Mouse (Mus musculus) hindbrain, embryonic 16.5 days (tissue): ENCODE measurements at regions not wholly inside any gene's neighbourhood (a gene's known extent, or its start where the extent isn't known, plus 50 kb on each side); places are given as distances from the start of the nearest gene placed in this dataset.

ENCODE experiments used
- ATAC-seq: fragments of 200-750 bp; cut with Nextera tagmentation; 2 replicates; pipeline ENCODE4 v1.8.0; 2017; ENCODE audit warnings: moderate TSS enrichment, moderate library complexity
- H3K27ac ChIP-seq: fragments of 300-500 bp; sonication (generic); 2 replicates; pipeline ENCODE4 v1.5.1; 2014; ENCODE audit warnings: low read depth, mild to moderate bottlenecking, control low read depth, low read length, moderate library complexity
- H3K27me3 ChIP-seq: fragments of 300-500 bp; sonication (generic); replicated peaks from 2 replicates; pipeline ENCODE4 v1.6.1; 2014; ENCODE audit warnings: low read length; ENCODE audit not compliant: control insufficient read depth, insufficient read depth
- H3K36me3 ChIP-seq: fragments of 300-500 bp; sonication (generic); 2 replicates; pipeline ENCODE4 v1.6.1; 2014; ENCODE audit warnings: mild to moderate bottlenecking, low read length, moderate library complexity, mixed read lengths; ENCODE audit not compliant: control insufficient read depth, insufficient read depth
- H3K4me1 ChIP-seq: fragments of 300-500 bp; sonication (generic); 2 replicates; pipeline ENCODE4 v1.6.1; 2014; ENCODE audit warnings: low read depth, low read length; ENCODE audit not compliant: control insufficient read depth, insufficient read depth
- H3K4me2 ChIP-seq: fragments of 300-500 bp; sonication (generic); 2 replicates; pipeline ENCODE4 v1.6.1; 2014; ENCODE audit warnings: mild to moderate bottlenecking, low read length, control low read depth, moderate library complexity
- H3K4me3 ChIP-seq: fragments of 300-500 bp; sonication (generic); 2 replicates; pipeline ENCODE4 v1.5.1; 2014; ENCODE audit warnings: mild to moderate bottlenecking, low read length, control low read depth, moderate library complexity
- H3K9ac ChIP-seq: fragments of 300-500 bp; sonication (generic); 2 replicates; pipeline ENCODE4 v1.6.1; 2014; ENCODE audit warnings: low read depth, mild to moderate bottlenecking, control low read depth, low read length, moderate library complexity
- H3K9me3 ChIP-seq: fragments of 300-500 bp; sonication (generic); 2 replicates; pipeline ENCODE4 v1.6.1; 2014; ENCODE audit warnings: mild to moderate bottlenecking, low read length, moderate library complexity; ENCODE audit not compliant: control insufficient read depth
- WGBS: fragments of 180-500 bp; shearing (Covaris S2); extraction: QIAGEN DNeasy Blood & Tissue Kit; methylation state at CpG from one replicate; pipeline ENCODE4 v1.1.7; 2014; 5-methylcytosine and 5-hydroxymethylcytosine counted together

DNA sequence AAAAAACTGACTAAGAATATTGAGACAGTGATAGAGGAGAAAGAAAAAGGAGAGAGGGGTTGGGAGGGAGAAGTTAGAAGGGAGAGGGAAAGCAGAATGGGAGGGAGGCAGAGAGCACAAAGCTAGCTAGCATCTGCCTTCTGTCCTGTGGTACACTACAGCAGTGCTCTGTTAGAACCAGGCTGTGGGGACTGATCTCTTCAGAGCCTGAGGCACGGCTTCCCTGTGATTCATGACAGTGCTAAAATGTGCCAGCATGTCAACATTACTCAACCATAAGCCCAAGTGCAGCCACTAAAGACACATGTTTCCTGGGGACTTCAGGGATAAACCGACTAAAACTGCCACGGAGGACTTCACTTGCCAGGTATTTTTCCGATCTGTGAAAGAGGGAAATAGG, 455.1 kb upstream of the BB014433 start:
- no peak overlapping the region for H3K4me2 ChIP-seq
- H3K27me3 ChIP-seq: no peaks in the 10 kb centered on the region
- no peak overlapping the region for H3K9ac ChIP-seq
- H3K9me3 ChIP-seq: no peaks in the 10 kb centered on the region
- WGBS: 75% methylated on average over 4 of the region's 4 CpGs
- no peak overlapping the region for H3K4me3 ChIP-seq
- H3K27ac ChIP-seq: no peak overlapping the region
- H3K36me3 ChIP-seq: no peaks in the 10 kb centered on the region
- H3K4me1 ChIP-seq: no peaks in the 10 kb centered on the region
- no peak for ATAC-seq

DNA sequence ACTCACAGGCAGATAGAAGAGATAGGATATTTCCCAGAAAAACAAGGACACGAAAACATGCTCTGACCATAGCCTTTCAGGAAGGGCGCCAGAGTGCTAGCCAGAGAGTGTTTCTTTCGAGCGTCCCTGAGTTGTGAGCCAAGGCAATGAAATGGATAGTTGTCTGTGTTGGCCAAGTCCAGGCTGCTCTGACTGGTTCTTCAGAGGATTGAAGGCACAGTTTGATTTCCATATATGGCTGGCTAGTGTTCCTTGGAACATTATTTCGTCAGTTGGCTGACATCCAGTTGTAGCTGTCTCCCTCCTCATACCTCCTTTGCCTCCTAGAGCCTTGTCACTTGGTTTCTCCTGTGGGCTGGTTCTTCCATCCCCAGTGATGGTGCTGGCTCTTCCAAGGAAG, 451.7 kb upstream of the BB014433 start:
- ATAC-seq: no peak
- Histone ChIP-seq H3K4me1 (no peaks in the 10 kb centered on the region), H3K4me3 (no peak overlapping the region), H3K27ac (no peak overlapping the region), H3K9me3 (no peaks in the 10 kb centered on the region), H3K4me2 (no peak overlapping the region), H3K9ac (no peak overlapping the region), H3K27me3 (no peaks in the 10 kb centered on the region), H3K36me3 (no peaks in the 10 kb centered on the region)
- 86% methylated on average over 5 of the region's 5 CpGs for WGBS

DNA sequence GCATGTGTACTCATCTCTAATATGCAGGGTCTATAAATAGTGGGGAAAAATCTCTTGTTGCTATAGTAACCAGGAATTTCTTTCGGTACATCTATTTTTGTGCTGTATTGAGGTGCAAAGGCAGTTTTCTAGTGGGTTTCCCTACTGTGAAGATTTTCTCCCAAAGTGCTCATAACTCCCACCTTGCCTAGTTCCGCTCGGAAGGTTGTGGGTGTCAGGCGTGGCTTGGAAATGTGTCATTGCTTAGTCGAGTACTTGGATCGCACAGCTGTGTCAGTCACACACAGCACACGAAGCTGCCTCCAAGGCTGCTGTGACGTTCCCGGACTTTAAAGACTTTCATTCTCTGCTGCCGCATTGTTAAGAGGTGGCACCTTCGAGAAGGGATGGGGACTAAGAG, 450.4 kb upstream of the BB014433 start:
- no peaks in the 10 kb centered on the region for H3K36me3 ChIP-seq
- H3K4me2 ChIP-seq: no peak overlapping the region
- H3K4me1 ChIP-seq: no peaks in the 10 kb centered on the region
- H3K9me3 ChIP-seq: no peaks in the 10 kb centered on the region
- no peak overlapping the region for H3K27ac ChIP-seq
- no peak overlapping the region for H3K9ac ChIP-seq
- WGBS: 70% methylated on average over 11 of the region's 11 CpGs
- H3K4me3 ChIP-seq: no peak overlapping the region
- peak; percentile 69 for ATAC-seq
- H3K27me3 ChIP-seq: no peaks in the 10 kb centered on the region

DNA sequence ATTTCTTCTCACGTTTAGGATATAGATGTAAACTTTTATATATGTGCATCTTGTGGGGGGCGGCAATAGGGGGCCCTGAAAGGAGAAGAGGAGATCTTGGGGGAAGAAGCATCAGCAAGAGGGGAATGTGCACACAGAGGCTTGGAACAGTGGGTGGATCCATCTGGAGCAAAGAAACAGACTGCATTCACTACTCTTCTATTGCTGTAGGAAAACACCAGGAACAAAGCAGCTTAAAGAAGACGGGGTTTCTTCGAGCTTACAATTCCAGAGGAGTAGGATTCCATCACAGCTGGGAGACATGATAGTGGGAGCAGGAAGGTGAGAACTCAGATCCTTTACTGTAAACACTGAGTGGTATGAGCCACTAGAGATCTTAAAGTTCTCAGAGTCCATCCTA, 444.9 kb upstream of the BB014433 start:
- no peak overlapping the region for H3K9ac ChIP-seq
- H3K36me3 ChIP-seq: no peaks in the 10 kb centered on the region
- no peaks in the 10 kb centered on the region for H3K4me1 ChIP-seq
- WGBS: 87% methylated on average over 4 of the region's 4 CpGs
- no peak overlapping the region for H3K4me2 ChIP-seq
- H3K27me3 ChIP-seq: no peaks in the 10 kb centered on the region
- H3K9me3 ChIP-seq: no peaks in the 10 kb centered on the region
- H3K27ac ChIP-seq: no peak overlapping the region
- no peak overlapping the region for H3K4me3 ChIP-seq
- ATAC-seq: no peak

DNA sequence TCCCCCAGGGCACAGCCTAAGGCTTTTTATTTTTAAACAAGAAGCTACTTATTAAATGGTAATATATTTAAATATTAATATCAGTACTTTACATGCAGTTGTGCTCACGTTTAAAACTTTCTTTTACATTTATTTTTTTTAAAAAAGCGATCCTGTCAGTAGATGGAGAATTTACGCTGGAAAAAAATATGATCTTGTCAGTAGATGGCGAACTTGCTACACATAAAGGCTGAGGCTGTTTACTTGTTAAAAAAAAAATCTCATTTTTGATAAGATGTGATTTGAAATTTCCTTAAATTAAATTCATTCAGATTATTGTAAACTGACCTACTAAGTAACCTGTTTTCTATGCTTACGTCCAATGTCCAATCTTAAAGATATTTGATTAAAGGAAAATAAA, 441.7 kb upstream of the BB014433 start:
- H3K4me1 ChIP-seq: no peaks in the 10 kb centered on the region
- ATAC-seq: no peak
- no peak overlapping the region for H3K4me3 ChIP-seq
- H3K9me3 ChIP-seq: no peaks in the 10 kb centered on the region
- no peak overlapping the region for H3K27ac ChIP-seq
- H3K27me3 ChIP-seq: no peaks in the 10 kb centered on the region
- no peaks in the 10 kb centered on the region for H3K36me3 ChIP-seq
- no peak overlapping the region for H3K9ac ChIP-seq
- H3K4me2 ChIP-seq: no peak overlapping the region
- WGBS: 70% methylated on average over 5 of the region's 5 CpGs

DNA sequence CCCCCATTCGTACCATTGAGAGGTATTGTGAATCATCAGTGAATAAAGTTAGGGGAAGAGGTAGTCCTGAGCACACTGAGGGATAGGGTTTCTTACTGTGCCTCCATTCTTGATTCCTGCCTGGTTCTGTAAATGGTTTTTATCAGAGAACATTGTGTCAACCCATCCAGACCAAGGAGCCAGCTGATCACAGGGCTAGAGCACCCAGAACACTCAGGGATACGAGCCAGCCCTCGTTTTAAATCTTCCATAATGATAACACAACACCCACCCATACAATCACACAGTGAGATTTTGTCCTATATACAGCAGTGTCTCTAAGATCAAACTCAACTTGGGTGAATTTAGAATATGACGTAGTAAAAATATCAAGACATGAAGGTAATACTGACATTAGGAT, 424.7 kb upstream of the BB014433 start:
- H3K4me3 ChIP-seq: no peak overlapping the region
- WGBS: 91% methylated on average over 4 of the region's 4 CpGs
- no peak for ATAC-seq
- no peak overlapping the region for H3K27ac ChIP-seq
- no peak overlapping the region for H3K9ac ChIP-seq
- H3K4me1 ChIP-seq: no peaks in the 10 kb centered on the region
- no peaks in the 10 kb centered on the region for H3K27me3 ChIP-seq
- no peaks in the 10 kb centered on the region for H3K36me3 ChIP-seq
- no peak overlapping the region for H3K4me2 ChIP-seq
- no peaks in the 10 kb centered on the region for H3K9me3 ChIP-seq

DNA sequence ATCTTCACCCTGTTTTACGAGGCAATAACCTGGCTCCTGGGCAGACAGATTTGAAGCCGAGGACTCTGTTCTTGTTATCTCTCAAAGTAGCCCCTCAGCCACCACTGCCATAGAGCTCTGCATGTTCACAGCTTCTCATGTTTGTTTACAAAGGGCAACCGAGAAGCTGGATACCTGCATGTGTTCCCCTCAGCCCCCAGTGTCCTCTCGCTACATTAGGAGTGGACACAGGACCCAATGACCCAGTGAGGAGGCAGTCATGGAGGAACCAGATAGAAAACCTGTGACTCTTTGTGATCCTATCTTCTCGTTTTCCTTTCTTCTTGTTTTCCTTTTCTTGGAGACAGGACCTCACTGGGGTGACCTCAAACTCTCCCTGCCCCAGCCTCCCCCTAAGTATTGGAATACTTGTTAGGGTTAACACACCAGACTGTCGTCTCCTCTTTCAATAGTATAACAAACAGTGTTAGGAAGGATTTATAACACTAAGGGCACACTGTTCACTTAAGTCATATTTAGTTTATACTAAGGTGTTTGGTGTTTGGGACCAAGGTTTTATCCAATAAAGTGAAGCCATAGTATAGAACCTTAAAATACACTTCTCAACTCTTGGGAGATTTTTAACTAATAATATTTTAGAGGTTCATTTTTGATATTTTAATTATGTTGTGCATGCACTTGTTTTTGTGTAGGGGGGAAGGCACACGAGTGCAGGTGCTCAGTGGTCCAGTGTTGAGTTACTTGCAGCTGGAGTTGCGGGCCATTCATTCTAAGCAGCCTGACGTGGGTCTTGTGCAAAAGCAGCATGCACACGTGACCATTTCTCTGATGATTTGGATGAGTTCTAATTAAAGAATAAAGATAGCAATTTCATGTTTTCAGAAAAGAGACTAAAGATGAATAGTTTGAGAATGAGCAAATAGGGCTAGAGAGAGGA, 422.9 kb upstream of the BB014433 start:
- 82% methylated on average over 10 of the region's 10 CpGs for WGBS
- Histone ChIP-seq H3K36me3 (no peaks in the 10 kb centered on the region), H3K4me2 (no peak overlapping the region), H3K9me3 (no peaks in the 10 kb centered on the region), H3K27me3 (no peaks in the 10 kb centered on the region), H3K4me3 (no peak overlapping the region), H3K9ac (no peak overlapping the region), H3K27ac (no peak overlapping the region), H3K4me1 (no peaks in the 10 kb centered on the region)
- ATAC-seq: no peak

DNA sequence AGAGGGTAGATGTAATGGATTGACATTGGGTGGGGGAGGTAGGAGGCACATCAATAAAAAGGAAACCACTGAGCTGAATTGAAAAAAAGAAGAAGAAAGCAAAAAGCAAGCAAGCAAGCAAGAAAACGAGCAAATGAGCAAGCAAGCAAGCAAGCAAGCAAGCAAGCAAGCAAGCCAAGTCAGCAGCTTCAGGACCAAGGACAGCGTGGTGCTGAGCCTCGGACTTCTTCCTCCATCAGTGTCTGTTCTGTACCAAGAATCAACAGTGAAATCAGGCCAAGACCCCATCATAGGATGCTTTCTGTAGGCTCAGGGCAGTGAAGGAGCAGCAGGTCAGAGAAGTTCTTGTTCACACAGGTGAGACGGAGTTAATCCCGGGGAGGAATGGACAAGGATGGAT, 392.7 kb upstream of the BB014433 start:
- no peak for ATAC-seq
- 55% methylated on average over 5 of the region's 5 CpGs for WGBS
- no peaks in the 10 kb centered on the region for H3K9me3 ChIP-seq
- no peak overlapping the region for H3K4me3 ChIP-seq
- H3K27ac ChIP-seq: no peak overlapping the region
- H3K27me3 ChIP-seq: no peaks in the 10 kb centered on the region
- no peak overlapping the region for H3K9ac ChIP-seq
- no peak overlapping the region for H3K4me2 ChIP-seq
- no peaks in the 10 kb centered on the region for H3K4me1 ChIP-seq
- H3K36me3 ChIP-seq: no peaks in the 10 kb centered on the region

DNA sequence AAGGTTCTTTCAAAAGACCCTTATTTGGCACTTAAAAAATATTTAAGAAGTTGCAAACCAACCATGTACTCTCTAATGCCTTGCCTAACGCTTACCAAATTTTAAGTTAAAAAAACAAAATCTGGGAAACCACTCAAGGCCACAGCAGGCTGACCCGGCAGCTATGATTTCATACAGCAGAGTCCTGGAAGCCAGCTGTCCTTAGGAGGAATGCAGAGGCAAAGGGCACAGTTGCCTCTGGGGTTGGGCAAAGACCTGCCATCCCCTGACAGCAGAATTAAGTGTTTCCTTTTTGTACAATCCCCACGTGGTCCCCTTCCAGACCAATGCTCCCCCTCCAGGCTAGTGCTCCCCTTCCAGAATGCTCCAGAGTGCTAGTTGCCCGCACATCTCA, 348.8 kb upstream of the BB014433 start:
- no peak overlapping the region for H3K4me3 ChIP-seq
- H3K4me2 ChIP-seq: no peak overlapping the region
- no peak for ATAC-seq
- no peaks in the 10 kb centered on the region for H3K27me3 ChIP-seq
- H3K36me3 ChIP-seq: no peaks in the 10 kb centered on the region
- H3K9ac ChIP-seq: no peak overlapping the region
- no peaks in the 10 kb centered on the region; the same call in 1 of the 2 replicates for H3K4me1 ChIP-seq
- no peak overlapping the region for H3K27ac ChIP-seq
- 40% methylated on average over 4 of the region's 4 CpGs for WGBS
- no peaks in the 10 kb centered on the region for H3K9me3 ChIP-seq
